Mouse (Mus musculus): ENCODE data around the gene Agbl2. TPM values are rescaled to one million over a fixed set of nuclear protein-coding genes. Genes with fewer than 3 reads are reported as not detected.
A peak's percentile ranks its signal among the peaks of the same experiment; 100 is the strongest.

Agbl2 gene
- polyA plus RNA-seq, 1 experiment from 2014 or later = not detected

DNA sequence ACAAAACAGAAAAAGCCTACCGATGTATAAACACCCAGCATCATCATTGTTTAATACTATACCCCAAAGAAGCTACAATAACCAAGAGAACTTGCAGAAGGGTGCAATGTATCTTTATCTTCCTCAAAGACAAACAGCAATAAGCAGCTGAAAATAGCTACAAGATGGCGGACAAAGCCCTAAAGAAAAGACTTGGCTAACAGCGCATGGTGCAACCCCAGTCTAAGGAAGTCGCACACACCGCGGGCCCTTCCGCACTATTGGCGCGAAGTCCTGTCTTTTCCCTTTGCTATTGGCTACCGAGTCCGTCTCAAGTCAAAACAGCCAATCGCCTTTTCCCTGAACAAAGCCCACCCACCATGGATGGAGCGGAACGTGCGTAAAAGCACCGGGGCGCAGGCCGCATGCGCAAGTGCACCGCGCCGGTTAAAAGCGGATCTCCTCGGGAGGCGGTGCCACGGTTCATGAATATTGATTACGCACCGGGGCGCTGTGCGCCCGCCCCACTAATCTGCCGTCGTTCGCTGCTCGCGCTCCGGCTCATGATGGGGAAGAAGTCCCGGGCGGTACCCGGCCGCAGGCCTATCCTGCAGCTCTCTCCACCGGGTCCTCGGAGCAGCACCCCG lies 37.4 kb upstream of the Agbl2 start, which contains the start of gene Fnbp4:
Gene Fnbp4 (plus strand): TSS at position 318 of the 626 bp plus-strand sequence.
- Histone ChIP-seq H3K27ac (ENCODE audit: low read depth) (peak within 1 kb of the TSS; percentile 95), H3K36me3 (replicated peaks; ENCODE audit: insufficient read depth, low read length) (peaks cover 14% of the 10 kb centered on the region; the same call in 1 of the 2 replicates), H3K27me3 (ENCODE audit: insufficient read depth, low read length) (no peaks in the 10 kb centered on the region), H3K9ac (replicated peaks) (peak within 1 kb of the TSS; percentile 93), H3K4me2 (ENCODE audit: low read depth, low read length) (peak within 1 kb of the TSS; percentile 80), H3K4me1 (ENCODE audit: insufficient read depth) (peaks cover 26% of the 10 kb centered on the region), H3K4me3 (ENCODE audit: low read depth, low read length) (peak within 1 kb of the TSS; percentile 84), H3K9me3 (ENCODE audit: low read length) (no peaks in the 10 kb centered on the region)
- under 1% methylated on average over 43 of the region's 44 CpGs for WGBS (ENCODE audit: insufficient replicate concordance)
- DNase-seq (peak; percentile 97), ATAC-seq (peak; percentile 98)
- peak; percentile 49 for TF ChIP-seq CTCF (IDR thresholded peaks at IDR 0.05; ENCODE audit: low read depth)
- TF ChIP-seq EP300 (IDR thresholded peaks at IDR 0.05; ENCODE audit: low read depth) = peak; percentile 83

DNA sequence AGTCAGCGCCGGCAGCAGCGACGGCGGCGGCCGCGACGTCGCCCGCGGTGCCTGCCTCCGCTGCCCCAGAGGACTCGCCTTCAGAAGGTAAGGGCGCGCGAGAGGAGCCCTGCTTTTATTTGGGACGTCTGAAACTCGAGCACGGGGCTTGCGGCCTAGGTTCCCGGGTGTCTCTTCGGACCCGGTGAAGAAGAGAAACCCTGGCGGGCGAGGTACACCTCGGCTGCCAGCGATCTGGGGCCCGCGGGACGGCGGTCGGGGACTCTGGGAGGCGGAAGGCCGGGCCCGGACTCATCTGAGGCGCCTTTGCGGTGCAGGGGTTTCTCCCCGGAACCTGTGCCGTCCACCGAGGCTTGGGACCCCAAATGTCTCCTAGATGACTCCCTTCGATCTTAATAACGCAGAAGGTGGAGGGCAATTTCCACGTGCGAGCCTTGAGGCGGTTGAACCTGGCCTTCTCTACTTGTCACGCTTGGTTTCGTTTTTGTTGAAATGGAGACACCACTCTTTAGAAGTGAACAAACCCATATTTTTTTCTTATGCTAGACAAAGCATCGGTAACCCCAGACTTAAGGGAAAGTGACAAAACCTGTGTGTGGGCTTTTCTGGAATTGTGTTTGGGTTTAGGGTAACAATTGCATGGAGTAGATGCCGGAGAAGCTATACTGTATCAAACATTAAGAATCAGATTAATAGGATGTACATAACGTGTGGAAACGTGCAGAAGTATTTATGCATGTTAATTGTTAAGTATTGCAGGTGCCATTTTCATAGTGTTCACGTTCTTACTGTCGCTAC lies 36.6 kb upstream of the Agbl2 start:
- Histone ChIP-seq H3K4me1 (ENCODE audit: insufficient read depth) (peaks cover 26% of the 10 kb centered on the region), H3K4me3 (ENCODE audit: low read depth, low read length) (peak overlapping the region; percentile 84), H3K36me3 (replicated peaks; ENCODE audit: insufficient read depth, low read length) (peaks cover 18% of the 10 kb centered on the region), H3K9ac (replicated peaks) (peak overlapping the region; percentile 93), H3K9me3 (ENCODE audit: low read length) (no peaks in the 10 kb centered on the region), H3K27ac (ENCODE audit: low read depth) (peak overlapping the region; percentile 95), H3K27me3 (ENCODE audit: insufficient read depth, low read length) (no peaks in the 10 kb centered on the region), H3K4me2 (ENCODE audit: low read depth, low read length) (peak overlapping the region; percentile 80)
- under 1% methylated on average over 54 of the region's 54 CpGs for WGBS (ENCODE audit: insufficient replicate concordance)
- TF ChIP-seq CTCF (IDR thresholded peaks at IDR 0.05; ENCODE audit: low read depth) (no peak), EP300 (IDR thresholded peaks at IDR 0.05; ENCODE audit: low read depth) (no peak)
- DNase-seq (no peak), ATAC-seq (peak; percentile 43)

DNA sequence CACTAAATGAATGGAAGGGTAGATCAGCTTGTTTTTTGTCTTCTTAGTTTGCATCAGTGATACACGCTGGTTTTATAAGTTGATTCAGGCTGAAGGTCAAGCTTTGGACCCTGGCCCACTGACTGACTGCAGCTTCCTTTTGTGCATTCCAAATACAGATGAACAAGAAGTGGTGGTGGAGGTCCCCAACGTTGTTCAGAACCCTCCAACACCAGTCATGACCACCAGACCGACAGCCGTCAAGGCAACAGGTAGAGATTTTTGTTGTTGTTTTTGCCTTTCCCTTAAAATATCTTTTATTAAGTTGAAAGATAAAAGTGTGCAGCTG lies 36.0 kb upstream of the Agbl2 start:
- TF ChIP-seq EP300 (IDR thresholded peaks at IDR 0.05; ENCODE audit: low read depth) (no peak), CTCF (IDR thresholded peaks at IDR 0.05; ENCODE audit: low read depth) (no peak)
- Histone ChIP-seq H3K4me1 (ENCODE audit: insufficient read depth) (peaks cover 26% of the 10 kb centered on the region), H3K27me3 (ENCODE audit: insufficient read depth, low read length) (no peaks in the 10 kb centered on the region), H3K27ac (ENCODE audit: low read depth) (peak overlapping the region; percentile 95), H3K36me3 (replicated peaks; ENCODE audit: insufficient read depth, low read length) (peaks cover 24% of the 10 kb centered on the region), H3K9ac (replicated peaks) (peak overlapping the region; percentile 93), H3K4me2 (ENCODE audit: low read depth, low read length) (peak overlapping the region; percentile 80), H3K9me3 (ENCODE audit: low read length) (no peaks in the 10 kb centered on the region), H3K4me3 (ENCODE audit: low read depth, low read length) (peak overlapping the region; percentile 84)
- no peak for DNase-seq
- ATAC-seq = no peak
- 8% methylated on average over 4 of the region's 4 CpGs for WGBS (ENCODE audit: insufficient replicate concordance)

DNA sequence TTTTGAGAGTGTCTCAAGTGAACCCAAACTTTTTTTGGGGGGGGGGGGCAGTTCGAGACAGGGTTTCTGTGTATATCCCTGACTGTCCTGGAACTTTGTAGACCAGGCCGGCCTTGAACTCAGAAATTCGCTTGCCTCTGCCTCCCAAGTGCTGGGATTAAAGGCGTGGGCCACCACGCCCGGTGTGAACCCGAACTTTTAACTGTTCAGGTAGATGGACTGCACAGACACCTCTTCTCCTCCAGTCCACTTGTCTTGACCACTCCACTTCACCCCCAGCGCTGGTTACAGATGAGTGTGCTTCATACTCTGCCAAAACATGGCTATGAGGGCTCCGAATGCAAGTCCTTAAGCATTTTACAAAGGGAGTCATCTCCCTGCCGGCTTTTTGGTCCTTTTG lies 35.4 kb upstream of the Agbl2 start:
- WGBS (ENCODE audit: insufficient replicate concordance) = 84% methylated on average over 10 of the region's 10 CpGs
- H3K27me3 ChIP-seq (ENCODE audit: insufficient read depth, low read length) = no peaks in the 10 kb centered on the region
- ATAC-seq (no peak), DNase-seq (no peak)
- no peaks in the 10 kb centered on the region for H3K9me3 ChIP-seq (ENCODE audit: low read length)
- H3K9ac ChIP-seq (replicated peaks) = peak overlapping the region; percentile 93; the same call in 1 of the 2 replicates
- peaks cover 26% of the 10 kb centered on the region for H3K4me1 ChIP-seq (ENCODE audit: insufficient read depth)
- no peak overlapping the region for H3K27ac ChIP-seq (ENCODE audit: low read depth)
- H3K4me2 ChIP-seq (ENCODE audit: low read depth, low read length) = peak overlapping the region; percentile 80
- H3K4me3 ChIP-seq (ENCODE audit: low read depth, low read length) = peak overlapping the region; percentile 84
- H3K36me3 ChIP-seq (replicated peaks; ENCODE audit: insufficient read depth, low read length) = peaks cover 26% of the 10 kb centered on the region
- TF ChIP-seq EP300 (IDR thresholded peaks at IDR 0.05; ENCODE audit: low read depth) (no peak), CTCF (IDR thresholded peaks at IDR 0.05; ENCODE audit: low read depth) (no peak)

DNA sequence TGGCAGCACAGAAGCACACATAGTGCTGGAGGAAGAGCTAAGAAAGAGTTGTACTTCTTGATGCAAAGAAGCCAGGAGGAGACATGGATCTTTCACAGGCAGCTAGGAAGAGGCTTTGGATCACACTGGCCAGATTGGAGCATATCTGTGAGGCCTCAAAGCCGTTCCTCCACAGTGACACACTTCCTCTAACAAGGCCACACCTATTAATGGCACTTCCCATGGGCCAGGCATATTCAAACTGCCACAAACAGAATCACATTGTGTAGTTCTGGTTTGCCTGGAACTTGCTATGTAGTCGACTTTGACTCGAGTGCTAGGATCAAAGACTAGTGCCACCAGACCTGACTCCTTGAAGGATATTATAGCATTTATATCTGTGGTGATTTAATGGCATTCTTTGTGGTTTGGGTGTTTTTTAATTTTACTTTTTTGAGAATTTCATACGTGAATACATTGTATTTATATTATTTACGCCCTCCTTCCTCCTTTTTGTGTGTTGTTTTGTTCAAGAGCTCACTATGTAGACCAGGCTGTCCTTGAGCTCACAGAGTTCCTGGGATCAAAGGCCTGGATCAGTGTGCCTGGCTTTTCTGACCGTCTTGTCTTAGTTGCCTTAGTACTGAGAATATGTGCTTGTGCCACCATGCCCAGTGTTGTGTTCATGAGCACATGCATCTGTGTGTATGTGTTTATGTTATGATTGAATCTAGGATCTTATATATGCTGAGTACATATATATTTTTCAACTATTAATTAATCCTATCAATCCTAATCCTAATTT lies 32.7 kb upstream of the Agbl2 start:
- Histone ChIP-seq H3K9ac (replicated peaks) (no peak overlapping the region), H3K36me3 (replicated peaks; ENCODE audit: insufficient read depth, low read length) (peaks cover 51% of the 10 kb centered on the region), H3K9me3 (ENCODE audit: low read length) (no peaks in the 10 kb centered on the region), H3K4me2 (ENCODE audit: low read depth, low read length) (no peak overlapping the region), H3K27me3 (ENCODE audit: insufficient read depth, low read length) (no peaks in the 10 kb centered on the region), H3K4me1 (ENCODE audit: insufficient read depth) (peaks cover 19% of the 10 kb centered on the region), H3K27ac (ENCODE audit: low read depth) (no peak overlapping the region), H3K4me3 (ENCODE audit: low read depth, low read length) (no peak overlapping the region)
- TF ChIP-seq CTCF (IDR thresholded peaks at IDR 0.05; ENCODE audit: low read depth) (no peak), EP300 (IDR thresholded peaks at IDR 0.05; ENCODE audit: low read depth) (no peak)
- ATAC-seq = no peak
- no peak for DNase-seq
- WGBS (ENCODE audit: insufficient replicate concordance) = 67% methylated on average over 6 of the region's 6 CpGs

DNA sequence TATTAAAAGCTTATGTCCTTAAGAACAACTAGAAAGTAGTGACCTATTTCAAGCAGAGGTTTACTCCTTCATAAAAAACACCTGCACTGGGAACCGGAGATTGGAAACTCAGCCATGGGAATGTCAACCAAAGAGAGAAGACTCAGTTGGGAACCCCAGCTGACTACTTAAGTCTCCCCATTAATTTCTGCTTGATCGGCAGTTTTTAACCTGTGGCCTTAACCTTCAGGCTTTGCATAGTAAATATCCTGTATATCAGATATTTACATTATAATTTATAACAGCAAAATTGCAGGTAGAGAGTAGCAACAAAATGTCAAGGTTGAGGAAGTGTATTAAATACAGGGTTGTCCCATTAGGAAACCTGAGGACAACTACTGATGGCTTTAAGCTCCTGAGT lies 29.0 kb upstream of the Agbl2 start:
- Histone ChIP-seq H3K9me3 (ENCODE audit: low read length) (no peaks in the 10 kb centered on the region), H3K9ac (replicated peaks) (no peak overlapping the region), H3K4me1 (ENCODE audit: insufficient read depth) (peaks cover 10% of the 10 kb centered on the region; the same call in 1 of the 2 replicates), H3K4me3 (ENCODE audit: low read depth, low read length) (no peak overlapping the region), H3K4me2 (ENCODE audit: low read depth, low read length) (no peak overlapping the region), H3K36me3 (replicated peaks; ENCODE audit: insufficient read depth, low read length) (peaks cover 77% of the 10 kb centered on the region), H3K27me3 (ENCODE audit: insufficient read depth, low read length) (no peaks in the 10 kb centered on the region), H3K27ac (ENCODE audit: low read depth) (no peak overlapping the region)
- DNase-seq (no peak), ATAC-seq (no peak)
- no peak for TF ChIP-seq EP300 (IDR thresholded peaks at IDR 0.05; ENCODE audit: low read depth)
- no peak for TF ChIP-seq CTCF (IDR thresholded peaks at IDR 0.05; ENCODE audit: low read depth)
- whole genome bisulfite sequencing (ENCODE audit: insufficient replicate concordance) = 96% methylated on average over 2 of the region's 2 CpGs

Measured in liver, postnatal 0 days (tissue).